Mouse (Mus musculus) layer of hippocampus, adult 9-11 months (tissue): ENCODE measurements around the gene Atp2b2.

ENCODE experiments used
- DNase-seq: peaks from one replicate; pipeline ENCODE4 v3.0.0; 2022

Atp2b2 gene

DNA sequence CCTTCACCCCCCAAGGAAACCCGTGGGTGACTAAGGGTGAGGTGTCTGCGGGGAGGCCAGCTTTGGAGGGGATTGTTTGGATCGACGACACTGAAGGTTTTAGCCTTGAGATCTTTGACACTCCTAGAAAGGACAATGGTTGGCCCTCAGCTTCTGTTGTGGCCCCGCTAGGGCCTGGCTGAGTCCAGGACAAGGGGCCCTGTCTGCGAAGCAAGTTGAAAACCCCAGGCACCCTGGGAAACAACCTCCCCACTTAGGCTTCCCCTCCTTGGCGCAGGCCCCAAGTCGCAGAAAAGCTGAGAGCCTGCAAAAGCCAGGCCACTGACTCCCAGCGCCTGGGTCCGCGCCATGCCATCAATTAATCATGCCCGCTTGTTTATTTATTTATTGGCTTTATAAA, at the start of gene Atp2b2:
Gene Atp2b2 (minus strand): TSS at position 282 of the 400 bp plus-strand sequence.
- DNase-seq: no peak

DNA sequence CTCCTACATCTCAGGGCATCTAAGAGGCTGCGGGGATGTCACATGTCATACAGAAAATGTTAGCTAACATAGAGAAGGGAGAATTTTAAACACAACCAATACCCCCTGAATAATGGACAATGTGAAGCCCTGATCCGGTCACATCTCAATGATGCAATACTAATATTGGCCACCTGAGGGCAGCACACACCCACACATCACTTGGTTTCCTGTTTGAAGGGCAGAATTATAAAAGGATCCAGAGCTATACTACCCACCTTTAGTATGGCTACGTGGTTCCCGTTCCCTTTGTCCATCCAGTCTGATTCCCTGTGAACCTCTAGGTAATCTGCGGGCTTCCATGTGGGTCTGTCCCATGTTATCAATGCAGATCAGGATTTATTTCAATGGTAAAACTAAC, 47.2 kb upstream of the Atp2b2 start:
- DNase-seq: peak; percentile 38

DNA sequence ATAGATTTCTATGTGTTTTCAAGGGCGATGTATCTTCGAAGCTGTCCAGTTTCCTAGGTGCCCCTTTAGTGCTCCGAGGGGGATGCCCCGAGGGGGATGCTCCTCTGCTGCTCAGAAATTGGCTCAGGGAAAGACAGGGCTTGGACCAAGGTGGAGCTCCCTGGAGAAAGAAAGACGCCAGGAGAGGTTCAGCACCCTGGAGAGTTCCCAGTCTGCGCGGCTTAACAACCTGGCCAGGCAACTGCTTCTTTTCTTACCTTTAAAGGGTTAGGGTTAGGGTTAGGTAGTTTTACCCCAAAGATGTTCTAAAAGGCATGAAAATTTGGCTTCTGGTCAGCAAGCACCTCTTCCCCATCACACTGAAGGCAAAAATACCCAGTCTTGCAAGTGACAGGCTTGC, 44.7 kb upstream of the Atp2b2 start:
- DNase-seq: no peak

DNA sequence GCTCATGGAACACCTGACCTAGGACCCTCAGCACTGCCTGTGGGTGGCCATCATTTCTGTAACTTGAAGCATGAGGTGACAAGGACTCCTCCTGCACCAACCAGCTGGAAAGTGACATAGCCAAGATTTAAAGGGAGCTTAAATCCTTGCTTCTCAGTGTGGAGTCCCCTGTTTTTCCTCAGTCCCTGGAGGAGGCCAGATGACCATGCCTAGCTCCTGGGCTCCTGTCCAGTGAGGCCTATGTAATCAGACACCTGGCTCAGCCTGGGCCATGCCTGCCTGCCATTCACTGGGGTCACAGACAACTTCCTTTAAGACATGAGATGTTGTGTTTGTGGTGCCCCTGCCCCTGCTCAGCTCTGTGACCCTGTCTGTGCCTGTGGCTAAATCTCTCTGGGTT, 36.1 kb upstream of the Atp2b2 start:
- no peak for DNase-seq

DNA sequence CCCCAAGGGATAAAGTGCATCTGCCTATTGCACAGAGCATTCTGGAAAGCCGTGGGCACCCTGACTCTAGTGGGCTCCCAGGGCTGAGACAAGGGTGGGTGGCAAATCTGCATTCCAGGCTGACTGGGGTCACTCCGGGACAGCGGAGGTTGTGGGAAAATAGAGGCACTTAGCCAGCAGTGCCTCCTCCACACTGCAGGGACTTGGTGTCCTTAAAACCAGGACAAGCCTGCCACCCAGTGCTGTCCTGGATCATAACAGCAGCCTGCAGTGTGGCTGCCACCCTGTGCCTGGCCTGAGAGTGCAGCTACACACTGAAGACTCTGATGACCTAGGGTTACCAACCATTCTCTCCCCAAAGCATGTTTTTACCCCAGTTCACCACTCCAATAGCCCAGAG, 34.1 kb upstream of the Atp2b2 start:
- peak; percentile 80 for DNase-seq

DNA sequence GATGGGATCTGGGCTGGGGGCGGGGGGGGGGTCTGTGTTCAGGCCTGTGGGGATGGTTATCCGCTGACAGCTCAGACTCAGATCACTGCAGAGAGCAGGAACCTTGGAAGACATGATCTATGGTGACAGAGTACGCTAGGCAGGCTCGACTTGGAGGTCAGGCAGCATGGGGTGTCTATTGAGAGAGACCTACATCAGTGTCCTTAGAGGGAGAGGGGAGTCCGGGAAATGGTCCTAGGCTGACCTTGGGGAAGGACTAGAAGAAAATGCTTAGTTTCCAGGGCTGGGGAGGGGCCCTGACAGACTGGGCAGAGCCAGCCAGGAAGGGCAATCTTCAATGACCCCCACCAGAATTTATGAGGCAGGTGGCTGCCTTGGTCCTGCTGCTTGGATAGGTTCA, 33.6 kb upstream of the Atp2b2 start:
- DNase-seq: no peak

- no peak for DNase-seq
Observed at GRCm38 (mm10) chr6:114074929-114075328, 32.5 kb upstream of the Atp2b2 start.

GRCm38 (mm10) chr6:114074256-114074655, 31.8 kb upstream of the Atp2b2 start:
- no peak for DNase-seq

DNA sequence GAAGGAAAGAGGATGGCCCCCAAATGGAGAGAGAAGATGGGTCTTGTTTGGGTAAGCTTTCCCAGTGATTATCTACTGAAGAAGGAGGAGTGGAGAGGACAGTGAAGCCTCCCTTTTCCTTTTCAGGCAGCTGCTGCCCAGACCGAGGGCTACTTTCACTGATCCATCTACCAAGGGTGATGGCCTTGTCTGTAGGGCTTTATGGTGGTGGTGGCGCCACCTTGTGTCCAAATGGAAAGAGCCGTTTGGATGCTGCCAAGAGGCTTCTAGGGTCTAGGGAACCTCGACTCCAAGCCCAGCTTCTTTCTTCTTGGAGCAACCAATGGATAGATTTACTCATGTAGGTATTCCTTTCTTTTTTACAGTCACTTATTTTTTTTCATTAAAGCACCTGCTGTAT, 29.2 kb upstream of the Atp2b2 start:
- DNase-seq: peak; percentile 32

GRCm38 (mm10) chr6:114063100-114063499, 20.7 kb upstream of the Atp2b2 start:
- peak; percentile 39 for DNase-seq

GRCm38 (mm10) chr6:114062688-114063087, 20.3 kb upstream of the Atp2b2 start:
- no peak for DNase-seq

DNA sequence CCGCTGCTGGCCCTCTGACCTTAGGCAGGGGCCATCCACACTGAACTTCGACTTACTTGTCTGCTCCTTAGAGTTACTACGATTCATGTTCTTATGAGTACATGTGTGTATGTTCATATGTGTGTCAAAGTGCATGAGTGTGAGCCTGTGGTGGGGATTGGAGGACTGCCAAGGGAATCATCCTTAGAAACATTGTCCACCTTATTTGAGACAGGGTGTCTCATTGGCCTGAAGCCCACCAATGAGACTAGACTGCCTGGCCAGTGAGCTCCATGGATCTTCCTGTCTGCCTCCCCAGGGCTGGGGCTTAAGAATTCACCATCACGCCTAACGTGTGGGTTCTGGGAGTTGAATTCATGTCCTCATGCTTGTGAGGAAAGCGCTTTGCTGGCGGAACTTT, 16.8 kb upstream of the Atp2b2 start:
- no peak for DNase-seq

GRCm38 (mm10) chr6:114058030-114058808, 15.8 kb upstream of the Atp2b2 start:
- DNase-seq: no peak

- DNase-seq: peak; percentile 78
Observed at GRCm38 (mm10) chr6:114055311-114055710, 12.9 kb upstream of the Atp2b2 start.

DNA sequence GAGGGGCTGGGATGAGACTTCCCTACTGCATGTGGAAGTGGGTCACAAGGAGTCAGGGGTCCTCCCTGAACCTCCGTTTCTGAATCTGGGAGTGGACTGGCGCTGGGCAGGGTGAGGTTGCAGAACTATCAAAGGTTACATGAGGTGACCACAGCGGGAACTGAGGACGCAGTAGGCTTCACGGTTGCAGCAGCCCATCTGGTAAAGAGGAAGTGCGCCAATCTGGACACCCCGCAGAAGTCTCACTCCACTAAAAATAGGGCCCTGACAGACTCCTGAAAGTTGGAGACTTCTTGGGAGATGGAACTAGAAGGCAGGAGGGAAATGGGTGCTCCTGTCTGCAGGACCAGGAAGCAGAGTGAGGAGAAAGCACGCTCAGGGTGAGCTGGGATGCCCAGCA, 2.5 kb upstream of the Atp2b2 start:
- DNase-seq: no peak

GRCm38 (mm10) chr6:114042836-114043235, 423 bp upstream of the Atp2b2 start:
- no peak for DNase-seq

- no peak for DNase-seq
Observed at GRCm38 (mm10) chr6:114041911-114042284, 515 bp downstream of the Atp2b2 start.

DNA sequence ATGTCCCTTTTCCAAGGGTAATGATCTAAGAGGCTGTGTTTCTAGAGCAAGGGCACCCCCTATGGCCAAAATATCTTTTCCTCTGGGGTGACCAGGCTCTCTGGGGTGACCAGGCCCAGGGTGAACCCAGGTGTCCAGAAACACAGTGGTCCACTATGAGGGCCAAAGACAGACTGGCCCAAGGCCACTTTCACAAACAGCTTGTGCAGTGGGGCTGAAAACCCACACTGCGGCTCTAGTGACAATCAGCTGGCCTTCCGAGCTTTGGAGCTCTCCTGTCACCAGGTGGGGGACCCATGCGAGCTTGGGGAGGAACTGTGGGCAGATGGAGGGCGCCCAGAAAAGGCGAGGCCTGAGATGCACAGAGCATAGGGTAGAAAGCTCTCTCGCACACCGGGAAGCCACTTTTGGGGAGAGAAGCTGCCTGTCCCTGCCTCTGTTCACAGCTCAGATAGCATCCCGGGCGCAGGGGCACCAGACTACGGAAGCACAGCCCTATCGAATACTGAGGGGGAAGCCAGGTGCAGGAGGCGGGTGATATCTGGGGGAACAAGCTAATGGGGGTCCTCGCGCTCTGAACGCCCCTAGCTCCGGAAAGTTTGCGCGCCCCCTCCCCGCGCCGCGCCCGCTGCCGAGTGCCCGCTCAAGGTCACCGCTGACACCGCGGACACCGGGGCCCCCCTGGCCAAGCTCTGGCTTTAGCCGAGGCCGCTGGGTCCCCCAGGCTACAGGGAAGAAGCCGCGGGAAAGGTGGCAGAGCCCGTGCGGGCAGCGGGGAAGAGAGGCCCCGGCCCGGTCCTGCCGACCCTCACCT, 1.1 kb downstream of the Atp2b2 start:
- peak; percentile 33 for DNase-seq

GRCm38 (mm10) chr6:114035704-114036103, 6.7 kb downstream of the Atp2b2 start:
- DNase-seq: peak; percentile 41

- peak; percentile 67 for DNase-seq
Observed at GRCm38 (mm10) chr6:114032822-114033221, 9.6 kb downstream of the Atp2b2 start.

GRCm38 (mm10) chr6:114023794-114024193, 18.6 kb downstream of the Atp2b2 start:
- no peak for DNase-seq

- peak; percentile 48 for DNase-seq
Observed at GRCm38 (mm10) chr6:114022104-114022503, 20.3 kb downstream of the Atp2b2 start.

GRCm38 (mm10) chr6:114013801-114014200, 28.6 kb downstream of the Atp2b2 start:
- no peak for DNase-seq

GRCm38 (mm10) chr6:114012834-114013233, 29.6 kb downstream of the Atp2b2 start:
- DNase-seq: no peak
